Mouse (Mus musculus): ENCODE measurements at regions not wholly inside any gene's neighbourhood (a gene's known extent, or its start where the extent isn't known, plus 50 kb on each side); places are given as distances from the start of the nearest gene placed in this dataset.
A peak's percentile ranks its signal among the peaks of the same experiment; 100 is the strongest.

- H3K4me2 ChIP-seq (ENCODE audit: low read depth): no peak overlapping the region
- H3K9me3 ChIP-seq (ENCODE audit: control insufficient read depth, low read length): no peaks in the 10 kb centered on the region
- H3K4me3 ChIP-seq (ENCODE audit: insufficient read depth in 1 of 2, low read depth in 2 of 2, low read length in 2 of 2): no peak overlapping the region
- no peaks in the 10 kb centered on the region for H3K36me3 ChIP-seq (replicated peaks; ENCODE audit: control insufficient read depth, insufficient read depth, low read depth)
- H3K4me1 ChIP-seq (replicated peaks; ENCODE audit: control insufficient read depth in 2 of 2, insufficient read depth in 2 of 2, low read length in 1 of 2): no peaks in the 10 kb centered on the region
- no peak for ATAC-seq (ENCODE audit: insufficient read depth)
- H3K27ac ChIP-seq: no peak overlapping the region
- no peak overlapping the region for H3K9ac ChIP-seq (replicated peaks)
- WGBS (ENCODE audit: insufficient replicate concordance): 62% methylated on average over 5 of the region's 5 CpGs
- DNase-seq (ENCODE audit: low read depth in 3 of 3, low spot score in 3 of 3): no peak
- no peaks in the 10 kb centered on the region for H3K27me3 ChIP-seq (ENCODE audit: control insufficient read depth, insufficient read depth, low read length)
- TF ChIP-seq CTCF (IDR thresholded peaks at IDR 0.05; ENCODE audit: low read depth) (no peak), EP300 (IDR thresholded peaks at IDR 0.05; ENCODE audit: low read depth) (no peak)
Measured at GRCm38 (mm10) chr17:44422865-44423264, 234.5 kb downstream of the Clic5 start.

DNA sequence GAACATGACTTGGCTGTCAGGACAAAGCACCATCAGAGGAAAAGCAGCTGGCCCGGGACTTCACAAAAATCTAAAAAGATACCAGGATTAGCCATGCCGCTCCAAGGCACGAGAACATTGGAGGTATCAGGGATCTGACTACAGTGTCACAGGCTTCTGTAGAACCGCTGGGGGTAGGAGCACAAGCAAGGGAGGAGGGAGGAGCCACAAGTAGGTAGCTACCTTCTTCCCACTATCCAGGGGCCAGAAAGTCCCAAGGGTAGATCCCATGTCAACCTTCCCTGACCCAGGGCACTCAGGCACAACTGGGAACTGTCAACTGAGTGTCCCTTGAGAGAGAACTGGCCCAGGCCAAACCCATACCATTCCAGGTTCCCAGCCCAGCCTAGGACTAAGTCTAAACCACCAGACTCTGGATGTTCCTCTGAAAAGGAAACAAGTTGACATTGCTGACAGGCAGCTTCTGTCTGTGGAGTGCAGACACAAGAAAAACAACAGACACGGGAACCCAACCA lies 235.1 kb downstream of the Clic5 start:
- no peaks in the 10 kb centered on the region for H3K9me3 ChIP-seq (ENCODE audit: control insufficient read depth, low read length)
- TF ChIP-seq EP300 (IDR thresholded peaks at IDR 0.05; ENCODE audit: low read depth): no peak
- no peak for TF ChIP-seq CTCF (IDR thresholded peaks at IDR 0.05; ENCODE audit: low read depth)

GRCm38 (mm10) chr17:44432524-44433295 lies 244.3 kb downstream of the Clic5 start:
- no peak overlapping the region for H3K4me3 ChIP-seq (ENCODE audit: insufficient read depth in 1 of 2, low read depth in 2 of 2, low read length in 2 of 2)
- H3K4me2 ChIP-seq (ENCODE audit: low read depth): no peak overlapping the region
- H3K9me3 ChIP-seq (ENCODE audit: control insufficient read depth, low read length): no peaks in the 10 kb centered on the region
- no peak overlapping the region for H3K9ac ChIP-seq (replicated peaks)
- TF ChIP-seq EP300 (IDR thresholded peaks at IDR 0.05; ENCODE audit: low read depth): no peak
- no peak for TF ChIP-seq CTCF (IDR thresholded peaks at IDR 0.05; ENCODE audit: low read depth)
- DNase-seq (ENCODE audit: low read depth in 3 of 3, low spot score in 3 of 3) (peak in 2 of 3 experiments; percentile 2 to 9), ATAC-seq (ENCODE audit: insufficient read depth) (no peak)
- WGBS (ENCODE audit: insufficient replicate concordance): 8% methylated on average over 4 of the region's 4 CpGs
- peaks cover 0 to 2% of the 10 kb centered on the region in 2 experiments; a peak in 1 of 4 replicates for H3K4me1 ChIP-seq (replicated peaks; ENCODE audit: control insufficient read depth in 2 of 2, insufficient read depth in 2 of 2, low read length in 1 of 2)
- H3K27me3 ChIP-seq (ENCODE audit: control insufficient read depth, insufficient read depth, low read length): no peaks in the 10 kb centered on the region
- no peak overlapping the region for H3K27ac ChIP-seq
- H3K36me3 ChIP-seq (replicated peaks; ENCODE audit: control insufficient read depth, insufficient read depth, low read depth): no peaks in the 10 kb centered on the region

More for the DNA sequence above, 235.1 kb downstream of the Clic5 start:
- Histone ChIP-seq H3K4me3 (ENCODE audit: insufficient read depth in 1 of 2, low read depth in 2 of 2, low read length in 2 of 2) (no peak overlapping the region), H3K27ac (no peak overlapping the region), H3K27me3 (ENCODE audit: control insufficient read depth, insufficient read depth, low read length) (no peaks in the 10 kb centered on the region), H3K36me3 (replicated peaks; ENCODE audit: control insufficient read depth, insufficient read depth, low read depth) (no peaks in the 10 kb centered on the region), H3K9ac (replicated peaks) (no peak overlapping the region), H3K4me2 (ENCODE audit: low read depth) (no peak overlapping the region), H3K4me1 (replicated peaks; ENCODE audit: control insufficient read depth in 2 of 2, insufficient read depth in 2 of 2, low read length in 1 of 2) (no peaks in the 10 kb centered on the region)
- WGBS (ENCODE audit: insufficient replicate concordance): 69% methylated on average over 5 of the region's 5 CpGs
- ATAC-seq (ENCODE audit: insufficient read depth) (no peak), DNase-seq (ENCODE audit: low read depth in 3 of 3, low spot score in 3 of 3) (no peak)

GRCm38 (mm10) chr17:44433296-44433653 lies 244.9 kb downstream of the Clic5 start:
- Histone ChIP-seq H3K4me1 (replicated peaks; ENCODE audit: control insufficient read depth in 2 of 2, insufficient read depth in 2 of 2, low read length in 1 of 2) (peaks cover 0 to 2% of the 10 kb centered on the region in 2 experiments; a peak in 1 of 4 replicates), H3K4me3 (ENCODE audit: insufficient read depth in 1 of 2, low read depth in 2 of 2, low read length in 2 of 2) (no peak overlapping the region), H3K27me3 (ENCODE audit: control insufficient read depth, insufficient read depth, low read length) (no peaks in the 10 kb centered on the region), H3K9me3 (ENCODE audit: control insufficient read depth, low read length) (no peaks in the 10 kb centered on the region), H3K36me3 (replicated peaks; ENCODE audit: control insufficient read depth, insufficient read depth, low read depth) (no peaks in the 10 kb centered on the region), H3K27ac (no peak overlapping the region), H3K4me2 (ENCODE audit: low read depth) (no peak overlapping the region), H3K9ac (replicated peaks) (no peak overlapping the region)
- TF ChIP-seq CTCF (IDR thresholded peaks at IDR 0.05; ENCODE audit: low read depth) (no peak), EP300 (IDR thresholded peaks at IDR 0.05; ENCODE audit: low read depth) (no peak)
- ATAC-seq (ENCODE audit: insufficient read depth): no peak
- DNase-seq (ENCODE audit: low read depth in 3 of 3, low spot score in 3 of 3): no peak

DNA sequence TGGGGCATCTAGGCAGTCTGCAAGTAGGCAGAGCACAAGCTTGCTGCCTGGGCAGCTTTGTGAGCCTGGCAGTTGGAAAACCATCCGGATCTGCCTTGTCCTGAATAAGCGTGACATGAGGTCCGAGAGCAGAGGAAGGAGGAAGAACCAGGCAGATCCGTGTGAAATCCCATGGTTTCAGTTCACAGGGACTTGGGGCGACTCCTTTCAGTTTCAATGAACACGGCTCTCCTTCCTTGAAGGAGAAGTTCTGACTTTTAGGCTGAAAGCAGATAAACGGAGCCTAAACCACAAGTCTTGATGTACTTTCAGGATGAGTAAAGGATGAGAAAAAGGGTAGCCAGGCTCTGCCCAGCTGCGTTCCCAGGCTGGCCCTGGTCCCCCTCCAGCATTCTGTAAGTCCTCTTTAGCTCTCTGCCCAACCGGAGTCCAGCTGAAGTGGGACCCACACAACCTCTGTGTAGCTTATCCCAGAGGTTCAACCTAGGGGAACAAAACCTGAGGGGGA lies 248.2 kb downstream of the Clic5 start:
- H3K27ac ChIP-seq: no peak overlapping the region
- no peak overlapping the region for H3K9ac ChIP-seq (replicated peaks)
- H3K4me1 ChIP-seq (replicated peaks; ENCODE audit: control insufficient read depth in 2 of 2, insufficient read depth in 2 of 2, low read length in 1 of 2): peaks cover 0 to 2% of the 10 kb centered on the region in 2 experiments; a peak in 1 of 4 replicates
- no peaks in the 10 kb centered on the region for H3K9me3 ChIP-seq (ENCODE audit: control insufficient read depth, low read length)
- DNase-seq (ENCODE audit: low read depth in 3 of 3, low spot score in 3 of 3) (no peak), ATAC-seq (ENCODE audit: insufficient read depth) (no peak)
- no peak overlapping the region for H3K4me3 ChIP-seq (ENCODE audit: insufficient read depth in 1 of 2, low read depth in 2 of 2, low read length in 2 of 2)
- 41% methylated on average over 9 of the region's 9 CpGs for WGBS (ENCODE audit: insufficient replicate concordance)
- TF ChIP-seq CTCF (IDR thresholded peaks at IDR 0.05; ENCODE audit: low read depth) (no peak), EP300 (IDR thresholded peaks at IDR 0.05; ENCODE audit: low read depth) (no peak)
- no peaks in the 10 kb centered on the region for H3K36me3 ChIP-seq (replicated peaks; ENCODE audit: control insufficient read depth, insufficient read depth, low read depth)
- no peak overlapping the region for H3K4me2 ChIP-seq (ENCODE audit: low read depth)
- no peaks in the 10 kb centered on the region for H3K27me3 ChIP-seq (ENCODE audit: control insufficient read depth, insufficient read depth, low read length)
